In the genomic region with DNA sequence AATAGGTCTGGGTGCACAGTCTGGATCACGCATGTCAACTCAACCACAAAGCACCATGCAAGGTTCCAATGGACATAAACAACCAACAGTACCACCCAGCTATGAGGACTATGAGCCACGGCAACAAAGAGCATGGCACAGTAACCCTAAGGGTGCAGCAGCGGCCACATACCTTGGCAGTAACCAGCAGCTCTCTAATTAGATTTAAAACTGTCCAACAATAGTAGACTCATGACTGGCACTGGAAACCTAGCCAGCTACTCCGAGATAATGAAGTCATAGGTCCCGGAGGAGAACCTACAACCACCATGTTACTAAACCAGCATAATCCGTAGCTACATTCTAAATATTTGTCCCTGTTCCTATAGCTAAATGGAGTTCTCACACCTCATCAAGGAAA, we compare ENCODE assay signal across 24 mouse cellular contexts. TPM values are rescaled to one million over a fixed set of nuclear protein-coding genes. Genes with fewer than 3 reads are reported as not detected.
A peak's percentile ranks its signal among the peaks of the same experiment; 100 is the strongest.
DNase-seq lines count a peak whose midpoint lies in the region.
"Had no signal": no experiment of that assay in that cellular context is flagged by ENCODE, and none has a peak within 500 bp of the region (broad histone marks: within the 10 kb centered on the region; RNA-seq: fewer than 3 reads in every experiment).

No protein-coding gene starts in this region.

- WGBS in heart, embryonic 10.5 days, result 90% methylated on average over 6 of the region's 6 CpGs

- H3K36me3 ChIP-seq in heart, embryonic 10.5 days, result no peaks in the 10 kb centered on the region
- H3K36me3 ChIP-seq: embryonic facial prominence, embryonic 13.5 days; embryonic facial prominence, embryonic 15.5 days; forebrain, embryonic 10.5 days; forebrain, embryonic 12.5 days had no signal

- no peaks in the 10 kb centered on the region for H3K4me1 ChIP-seq in heart, embryonic 10.5 days

- no peak overlapping the region for H3K27ac ChIP-seq in heart, embryonic 10.5 days
- H3K27ac ChIP-seq: embryonic facial prominence, embryonic 13.5 days; embryonic facial prominence, embryonic 15.5 days; forebrain, embryonic 10.5 days; forebrain, embryonic 12.5 days had no signal

- no peak overlapping the region for H3K4me3 ChIP-seq in heart, embryonic 10.5 days
- H3K4me3 ChIP-seq: embryonic facial prominence, embryonic 13.5 days; embryonic facial prominence, embryonic 15.5 days; erythroblast, embryonic 14.5 days; forebrain, embryonic 10.5 days; forebrain, embryonic 12.5 days had no signal

- H3K27me3 ChIP-seq in heart, embryonic 10.5 days (ENCODE audit: insufficient read depth, poor library complexity, severe bottlenecking), result peaks cover 69% of the 10 kb centered on the region
- H3K27me3 ChIP-seq: embryonic facial prominence, embryonic 13.5 days; embryonic facial prominence, embryonic 15.5 days had no signal

- peak; percentile 42 to 68 for DNase-seq in heart, adult 18-20 months
- DNase-seq in heart, postnatal 14 days, result no peak
- DNase-seq in heart, adult 8-10 months (ENCODE audit: low spot score), result peak; percentile 46
- DNase-seq in heart, embryonic 10.5 days (ENCODE audit: low spot score), result no peak
- DNase-seq: adrenal gland, adult 2 months; adrenal gland, postnatal 10 days; adrenal gland, postnatal 25 days; cerebellum, adult 11 months; cerebellum, adult 18-20 months; cerebellum, adult 8-10 months; cerebellum, adult 9-11 months; cerebellum, postnatal 14 days; cerebellum, postnatal 36 days; embryo, embryonic 11 days had no signal

- H3K9me3 ChIP-seq in heart, embryonic 10.5 days, result no peaks in the 10 kb centered on the region
- H3K9me3 ChIP-seq: embryonic facial prominence, embryonic 13.5 days; embryonic facial prominence, embryonic 15.5 days; forebrain, embryonic 10.5 days; forebrain, embryonic 12.5 days had no signal

- intact Hi-C loops in heart, postnatal 14 days (cut with DNase I), result no loop called here

RNA-seq across cellular contexts. Expression of a gene that starts 24.8 kb away (rescaled TPM):
- total RNA-seq in heart, adult 18-20 months (2021), result under 1 TPM; 0.18 to 0.30 TPM
- total RNA-seq in heart, postnatal 14 days (2021), result under 1 TPM; 0.15 to 0.19 TPM
- total RNA-seq in heart, adult 8-10 months (2022), result under 1 TPM; 0.22 to 0.34 (median 0.23) TPM
- 0.08 and 0.17 TPM in 2 replicates for polyA plus RNA-seq in heart, embryonic 10.5 days (2016; fragmentation: Nextera tagmentation; extraction: Ambion mirVana)
- total RNA-seq: MEL had no signal
- polyA plus RNA-seq: erythroblast, embryonic 14.5 days had no signal

RNA-seq across cellular contexts. Expression of a gene that starts 55.3 kb away (rescaled TPM):
- 10 to 100 TPM; 62.8 to 77.7 TPM for total RNA-seq in heart, adult 18-20 months (2021)
- total RNA-seq in heart, postnatal 14 days (2021), result 100 to 1,000 TPM; 131 to 137 TPM
- total RNA-seq in heart, adult 8-10 months (2022), result 10 to 100 TPM; 68.1 to 83.6 (median 71.9) TPM
- polyA plus RNA-seq in heart, embryonic 10.5 days (2016; fragmentation: Nextera tagmentation; extraction: Ambion mirVana), result 27.8 and 64.0 TPM in 2 replicates
- total RNA-seq: adrenal gland, adult 2 months; adrenal gland, postnatal 25 days; common myeloid progenitor, adult 5-6 weeks; ES-E14; MEL had no signal
- polyA plus RNA-seq: erythroblast, embryonic 14.5 days; forebrain, embryonic 10.5 days; forebrain, embryonic 14.5 days; forebrain, embryonic 16.5 days had no signal

Comparison
In these comparisons a context has a peak if more than half of its experiments do, and no peak if none do; other contexts are left out.
1. DNase-seq: peak in heart, adult 18-20 months (2 of 2) and heart, adult 8-10 months (single experiment); none in heart, postnatal 14 days (0 of 2) and heart, embryonic 10.5 days (single experiment).